Mouse (Mus musculus) heart, adult 8-10 months (tissue): ENCODE results near the gene Igfbp4. TPM values are rescaled to one million over a fixed set of nuclear protein-coding genes. Genes with fewer than 3 reads are reported as not detected.

Source experiments
- DNase-seq: peaks from one replicate; pipeline ENCODE4 v3.0.0; 2022; ENCODE audit warnings: low spot score
- total RNA-seq, 4 experiments: library from RNA; stranded (reverse); gene quantifications; 2 replicates each; pipeline ENCODE4 v1.2.4; 2022

The Igfbp4 gene
- total RNA-seq, 4 experiments from 2014 or later, result 79.9 to 86.6 (median 84.1) TPM

- no peak for DNase-seq
Measured at GRCm38 (mm10) chr11:99041841-99042780, 1.1 kb downstream of the Igfbp4 start.

- DNase-seq, result peak; percentile 69
Measured at GRCm38 (mm10) chr11:99042834-99043431, 1.9 kb downstream of the Igfbp4 start.

GRCm38 (mm10) chr11:99043632-99044031 is 2.6 kb downstream of the Igfbp4 start:
- DNase-seq, result no peak

GRCm38 (mm10) chr11:99044306-99044705 is 3.3 kb downstream of the Igfbp4 start:
- no peak for DNase-seq

GRCm38 (mm10) chr11:99045159-99045889 is 4.3 kb downstream of the Igfbp4 start:
- DNase-seq, result no peak

- peak; percentile 84 for DNase-seq
Measured at GRCm38 (mm10) chr11:99047120-99047519, 6.1 kb downstream of the Igfbp4 start.

- DNase-seq, result no peak
Measured at GRCm38 (mm10) chr11:99047643-99048042, 6.6 kb downstream of the Igfbp4 start.

- no peak for DNase-seq
Measured at GRCm38 (mm10) chr11:99055143-99055542, 14.1 kb downstream of the Igfbp4 start.

- DNase-seq, result no peak
Measured at GRCm38 (mm10) chr11:99055571-99056452, 14.8 kb downstream of the Igfbp4 start.

- DNase-seq, result no peak
Measured at GRCm38 (mm10) chr11:99060435-99060834, 19.4 kb downstream of the Igfbp4 start.

GRCm38 (mm10) chr11:99062661-99063060 is 21.6 kb downstream of the Igfbp4 start:
- no peak for DNase-seq

GRCm38 (mm10) chr11:99063406-99064131 is 22.5 kb downstream of the Igfbp4 start:
- DNase-seq, result no peak

- DNase-seq, result no peak
Measured at GRCm38 (mm10) chr11:99065353-99065752, 24.3 kb downstream of the Igfbp4 start.

- DNase-seq, result peak; percentile 90
Measured at GRCm38 (mm10) chr11:99065979-99066378, 24.9 kb downstream of the Igfbp4 start.

GRCm38 (mm10) chr11:99067591-99067990 is 26.5 kb downstream of the Igfbp4 start:
- DNase-seq, result no peak

GRCm38 (mm10) chr11:99068455-99068854 is 27.4 kb downstream of the Igfbp4 start:
- DNase-seq, result no peak

GRCm38 (mm10) chr11:99071866-99072265 is 30.8 kb downstream of the Igfbp4 start:
- no peak for DNase-seq

GRCm38 (mm10) chr11:99073781-99074180 is 32.7 kb downstream of the Igfbp4 start:
- DNase-seq, result no peak

GRCm38 (mm10) chr11:99076744-99077319 is 35.8 kb downstream of the Igfbp4 start:
- no peak for DNase-seq

- DNase-seq, result no peak
Measured at GRCm38 (mm10) chr11:99077869-99078268, 36.8 kb downstream of the Igfbp4 start.
